Mouse (Mus musculus) intestine, postnatal 0 days (tissue): ENCODE measurements at regions not wholly inside any gene's neighbourhood (a gene's known extent, or its start where the extent isn't known, plus 50 kb on each side); places are given as distances from the start of the nearest gene placed in this dataset.

Experiments used
- ATAC-seq: fragments of 200-750 bp; cut with Nextera tagmentation; 2 replicates; pipeline ENCODE4 v1.8.0; 2017; ENCODE audit warnings: mild to moderate bottlenecking, moderate TSS enrichment, moderate library complexity
- H3K27ac ChIP-seq: fragments of 300-500 bp; sonication (generic); 2 replicates; pipeline ENCODE4 v1.5.1; 2014; ENCODE audit warnings: mild to moderate bottlenecking, low read depth, low read length, moderate library complexity
- H3K27me3 ChIP-seq: fragments of 300-500 bp; sonication (generic); replicated peaks from 2 replicates; pipeline ENCODE4 v1.6.1; 2014; ENCODE audit warnings: low read length, mixed read lengths; ENCODE audit not compliant: control insufficient read depth, insufficient read depth
- H3K36me3 ChIP-seq: fragments of 300-500 bp; sonication (generic); 2 replicates; pipeline ENCODE4 v1.6.1; 2014; ENCODE audit warnings: mild to moderate bottlenecking, moderate library complexity; ENCODE audit not compliant: control insufficient read depth, insufficient read depth
- H3K4me1 ChIP-seq: fragments of 300-500 bp; sonication (generic); replicated peaks from 2 replicates; pipeline ENCODE4 v1.6.1; 2014; ENCODE audit warnings: antibody characterized with exemption, low read length, mixed read lengths; ENCODE audit not compliant: control insufficient read depth, insufficient read depth
- H3K4me2 ChIP-seq: fragments of 300-500 bp; sonication (generic); replicated peaks from 2 replicates; pipeline ENCODE4 v1.6.1; 2014; ENCODE audit warnings: low read depth, mild to moderate bottlenecking, moderate library complexity
- H3K4me3 ChIP-seq: fragments of 300-500 bp; sonication (generic); 2 replicates; pipeline ENCODE4 v1.5.1; 2014; ENCODE audit warnings: low read depth, low read length
- H3K9ac ChIP-seq: fragments of 300-500 bp; sonication (generic); 2 replicates; pipeline ENCODE4 v1.6.1; 2014; ENCODE audit warnings: mild to moderate bottlenecking, low read depth, low read length
- H3K9me3 ChIP-seq: fragments of 300-500 bp; sonication (generic); 2 replicates; pipeline ENCODE4 v1.6.1; 2016; ENCODE audit warnings: mixed run types; ENCODE audit not compliant: control insufficient read depth
- CTCF ChIP-seq: sonication (generic); IDR thresholded peaks from 2 replicates; pipeline ENCODE4 v1.5.1; 2016; ENCODE audit warnings: low read depth, mild to moderate bottlenecking, control low read depth, antibody characterized with exemption, moderate library complexity
- WGBS: fragments of 180-500 bp; shearing (Covaris S2); extraction: QIAGEN DNeasy Blood & Tissue Kit; methylation state at CpG from one replicate; pipeline ENCODE4 v1.1.7; 2014; 5-methylcytosine and 5-hydroxymethylcytosine counted together

DNA sequence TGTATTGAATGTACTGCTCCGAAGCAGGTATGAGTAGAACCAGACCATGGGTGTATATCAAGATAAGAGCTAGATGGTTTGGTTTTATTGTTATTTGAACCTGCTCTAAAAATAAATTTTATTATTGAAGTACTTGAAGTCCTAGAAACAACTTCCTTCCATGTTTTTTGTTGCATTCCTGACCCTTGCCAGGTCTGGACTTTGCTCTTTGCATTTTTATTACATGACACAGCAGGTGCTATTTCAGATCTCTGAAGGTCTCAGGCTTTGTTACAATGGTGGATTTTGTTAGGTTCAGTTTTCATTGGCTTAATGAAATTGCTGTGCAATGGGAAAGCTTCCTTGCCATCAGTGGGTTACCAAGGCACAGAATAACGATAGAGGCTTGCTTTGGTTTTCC lies 184.0 kb upstream of the Suclg2 start:
- H3K4me1 ChIP-seq, result no peaks in the 10 kb centered on the region
- no peak overlapping the region for H3K9ac ChIP-seq
- H3K36me3 ChIP-seq, result no peaks in the 10 kb centered on the region
- H3K4me3 ChIP-seq, result no peak overlapping the region
- 61% methylated on average over 2 of the region's 2 CpGs for WGBS
- no peak for TF ChIP-seq CTCF
- H3K4me2 ChIP-seq, result no peak overlapping the region
- H3K9me3 ChIP-seq, result no peaks in the 10 kb centered on the region
- H3K27ac ChIP-seq, result no peak overlapping the region
- no peaks in the 10 kb centered on the region for H3K27me3 ChIP-seq
- peak; percentile 57 for ATAC-seq

DNA sequence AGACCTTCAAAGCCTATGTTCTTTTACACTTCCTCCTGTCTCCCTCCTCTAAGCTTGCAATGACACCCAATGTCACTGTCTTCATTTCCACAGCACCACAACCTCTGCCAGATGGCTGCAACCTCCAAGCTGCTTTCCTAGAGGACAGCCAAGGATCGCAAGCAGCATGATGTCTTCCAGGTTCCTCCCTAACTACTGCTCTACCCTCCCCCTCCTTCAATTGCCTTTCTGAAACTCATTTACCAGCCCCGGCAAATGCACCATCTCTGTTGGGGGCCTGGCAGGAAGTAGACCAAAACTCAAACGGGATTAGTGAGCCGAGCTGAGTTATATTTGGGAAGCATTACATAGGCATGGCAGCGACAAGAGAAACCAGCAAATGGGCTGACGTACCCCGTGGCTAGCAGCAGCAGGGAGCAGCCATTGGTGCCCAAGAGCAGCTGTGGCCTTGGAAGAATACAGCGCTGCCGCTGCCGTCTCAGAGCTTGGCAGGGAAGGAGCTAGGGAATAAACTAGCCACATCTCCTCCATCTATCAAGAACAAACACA lies 185.6 kb upstream of the Suclg2 start:
- WGBS, result 52% methylated on average over 10 of the region's 10 CpGs
- Histone ChIP-seq H3K27me3 (no peaks in the 10 kb centered on the region), H3K9ac (no peak overlapping the region), H3K4me2 (no peak overlapping the region), H3K27ac (no peak overlapping the region), H3K9me3 (no peaks in the 10 kb centered on the region), H3K4me3 (no peak overlapping the region), H3K4me1 (no peaks in the 10 kb centered on the region), H3K36me3 (no peaks in the 10 kb centered on the region)
- no peak for TF ChIP-seq CTCF
- ATAC-seq, result no peak

DNA sequence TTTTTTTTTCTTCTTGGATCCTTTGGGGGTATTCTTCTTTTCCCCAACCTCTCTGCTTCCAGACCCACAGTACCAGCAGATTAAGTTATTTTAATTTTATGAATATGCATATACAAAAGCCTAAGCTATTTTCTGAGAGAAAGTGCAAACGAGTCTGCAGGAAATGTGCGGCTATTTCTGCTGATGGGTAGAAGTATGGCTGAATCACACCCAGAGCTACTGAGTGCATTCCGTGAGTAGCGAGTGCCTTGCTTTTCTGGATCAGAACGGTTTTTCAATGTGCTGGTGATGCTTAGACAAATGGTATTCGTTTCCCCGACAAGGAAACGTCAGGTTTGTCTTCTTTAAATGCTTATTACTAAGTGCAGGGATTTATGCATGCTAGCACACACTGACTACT lies 186.5 kb upstream of the Suclg2 start:
- H3K27me3 ChIP-seq, result no peaks in the 10 kb centered on the region
- no peaks in the 10 kb centered on the region for H3K4me1 ChIP-seq
- no peak for ATAC-seq
- H3K9me3 ChIP-seq, result no peaks in the 10 kb centered on the region
- WGBS, result 85% methylated on average over 8 of the region's 8 CpGs
- H3K9ac ChIP-seq, result no peak overlapping the region
- no peaks in the 10 kb centered on the region for H3K36me3 ChIP-seq
- TF ChIP-seq CTCF, result no peak
- H3K27ac ChIP-seq, result no peak overlapping the region
- H3K4me2 ChIP-seq, result no peak overlapping the region
- H3K4me3 ChIP-seq, result no peak overlapping the region

DNA sequence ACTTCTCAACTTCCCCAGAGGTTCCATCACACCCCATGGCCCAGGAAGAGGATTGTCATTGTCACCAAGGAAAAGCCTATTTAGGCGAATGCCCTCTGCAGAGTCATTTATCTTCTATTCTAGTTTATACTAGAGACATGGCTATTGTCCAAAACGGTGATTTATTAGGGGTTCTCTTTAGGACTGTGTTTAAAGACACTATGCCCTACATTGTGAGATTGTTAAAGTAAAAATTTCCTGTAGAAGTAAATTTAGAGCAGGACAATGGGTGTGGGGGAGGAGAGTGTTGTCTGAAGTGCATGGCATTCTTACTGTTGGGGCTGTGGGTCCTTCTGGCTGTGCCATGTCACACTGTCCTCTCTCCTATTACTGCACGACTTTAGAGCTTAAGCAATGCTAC lies 191.2 kb upstream of the Fam19a1 start:
- Histone ChIP-seq H3K4me3 (no peak overlapping the region), H3K36me3 (no peaks in the 10 kb centered on the region), H3K9ac (no peak overlapping the region), H3K9me3 (no peaks in the 10 kb centered on the region), H3K4me2 (no peak overlapping the region), H3K27me3 (no peaks in the 10 kb centered on the region), H3K27ac (no peak overlapping the region), H3K4me1 (no peaks in the 10 kb centered on the region)
- no peak for ATAC-seq
- no peak for TF ChIP-seq CTCF
- 35% methylated on average over 3 of the region's 3 CpGs for WGBS

DNA sequence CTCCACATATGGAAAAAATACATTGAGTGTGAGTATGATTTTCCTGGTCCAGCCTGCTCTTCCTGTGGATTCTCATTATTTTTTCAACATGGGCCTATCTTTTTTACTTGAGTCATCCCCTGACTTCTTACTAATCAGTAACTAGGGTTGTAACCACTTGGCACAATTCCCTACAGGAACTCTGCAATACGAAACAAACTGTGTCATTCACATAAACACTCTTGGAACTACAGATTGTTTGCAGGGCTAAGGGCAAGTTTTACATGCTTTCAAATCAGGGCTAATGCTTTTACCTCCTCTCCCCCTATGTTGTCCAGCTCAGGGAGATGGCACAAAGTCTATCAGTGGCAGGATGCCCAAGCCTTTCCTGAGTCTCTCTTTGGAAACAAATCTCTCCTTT lies 178.4 kb upstream of the Fam19a1 start:
- 0 out of 2 replicates have a peak, but pooled peaks cover 3% of the 10 kb centered on the region for H3K4me1 ChIP-seq
- no peak for TF ChIP-seq CTCF
- no peak overlapping the region for H3K9ac ChIP-seq
- ATAC-seq, result peak; percentile 69
- H3K27ac ChIP-seq, result peak overlapping the region; percentile 54; the same call in 1 of the 2 replicates
- no peaks in the 10 kb centered on the region for H3K9me3 ChIP-seq
- no peak overlapping the region for H3K4me2 ChIP-seq
- H3K36me3 ChIP-seq, result no peaks in the 10 kb centered on the region
- no peak overlapping the region for H3K4me3 ChIP-seq
- no peaks in the 10 kb centered on the region for H3K27me3 ChIP-seq
- 5% methylated on average over 1 of the region's 1 CpGs for WGBS

DNA sequence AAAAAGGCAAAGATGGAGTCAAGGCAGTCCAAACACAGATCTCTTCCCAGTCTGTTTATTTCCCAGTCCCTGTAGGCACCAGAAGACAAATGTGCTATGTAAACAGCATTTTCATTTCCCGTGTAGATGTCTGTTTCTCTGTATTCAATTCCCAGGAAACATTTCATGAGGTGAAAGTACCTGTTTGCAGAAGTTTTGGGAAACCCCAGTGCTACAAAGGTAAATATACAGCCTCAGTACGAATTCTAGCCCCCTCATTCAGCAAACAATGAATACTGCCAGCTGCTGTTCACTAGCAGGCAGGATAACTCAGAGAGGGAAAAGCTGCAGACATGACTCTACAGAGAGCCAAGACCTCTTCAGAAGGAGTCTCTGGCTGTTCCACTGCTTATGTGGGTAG lies 176.4 kb upstream of the Fam19a1 start:
- Histone ChIP-seq H3K4me2 (no peak overlapping the region), H3K27me3 (no peaks in the 10 kb centered on the region), H3K9ac (no peak overlapping the region), H3K4me1 (0 out of 2 replicates have a peak, but pooled peaks cover 3% of the 10 kb centered on the region), H3K36me3 (no peaks in the 10 kb centered on the region), H3K4me3 (no peak overlapping the region), H3K27ac (no peak overlapping the region), H3K9me3 (no peaks in the 10 kb centered on the region)
- 18% methylated on average over 2 of the region's 2 CpGs for WGBS
- TF ChIP-seq CTCF, result no peak
- no peak for ATAC-seq

DNA sequence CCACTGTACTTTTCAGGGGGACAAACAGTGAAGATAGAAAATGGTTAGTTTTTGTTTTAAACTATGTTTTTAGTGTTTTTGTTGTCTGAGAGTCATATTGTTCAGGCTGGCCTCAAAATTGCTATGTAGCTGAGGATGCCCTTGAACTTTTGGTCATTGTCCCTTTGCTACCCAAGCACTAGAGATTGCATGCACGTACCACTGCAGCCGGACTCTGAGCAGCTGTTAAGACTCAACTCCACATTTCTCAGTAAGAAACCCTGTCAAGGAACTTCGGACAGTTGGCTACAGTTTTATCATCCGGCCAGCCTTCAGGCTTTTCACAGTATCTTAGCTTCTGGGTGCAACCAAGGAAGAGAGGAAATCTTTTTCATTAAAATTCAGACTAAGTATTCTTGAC lies 173.9 kb upstream of the Fam19a1 start:
- H3K4me3 ChIP-seq, result no peak overlapping the region
- TF ChIP-seq CTCF, result no peak
- no peak overlapping the region for H3K4me2 ChIP-seq
- H3K9me3 ChIP-seq, result no peaks in the 10 kb centered on the region
- H3K9ac ChIP-seq, result no peak overlapping the region
- H3K27ac ChIP-seq, result no peak overlapping the region
- H3K36me3 ChIP-seq, result no peaks in the 10 kb centered on the region
- 0 out of 2 replicates have a peak, but pooled peaks cover 3% of the 10 kb centered on the region for H3K4me1 ChIP-seq
- no peaks in the 10 kb centered on the region for H3K27me3 ChIP-seq
- 55% methylated on average over 4 of the region's 4 CpGs for WGBS
- no peak for ATAC-seq
